Mouse (Mus musculus): ENCODE data around the gene Dip2a. TPM values are rescaled to one million over a fixed set of nuclear protein-coding genes. Genes with fewer than 3 reads are reported as not detected.

Gene Dip2a
- total RNA-seq, 1 experiment, result 9.0 TPM

GRCm38 (mm10) chr10:76346043-76346491 lies 976 bp upstream of the Dip2a start:
- no peak overlapping the region for H3K9ac ChIP-seq (ENCODE audit: insufficient read depth, low read depth, low read length, poor library complexity, severe bottlenecking)
- DNase-seq (ENCODE audit: low read depth, low spot score), result no peak
- H3K4me3 ChIP-seq (ENCODE audit: insufficient read depth in 1 of 2, low read depth in 1 of 2, low read length in 2 of 2, poor library complexity in 1 of 2, severe bottlenecking in 1 of 2), result peak overlapping the region in 1 of 2 experiments; percentile 96; a peak in 2 of 4 replicates
- TF ChIP-seq CHD2 (IDR thresholded peaks at IDR 0.05; ENCODE audit: low read depth, low read length), result no peak
- TF ChIP-seq ZC3H11A (IDR thresholded peaks at IDR 0.05; ENCODE audit: borderline replicate concordance, low read depth, low read length), result no peak
- TF ChIP-seq MAFK (IDR thresholded peaks at IDR 0.05; ENCODE audit: insufficient read depth, low read depth, low read length), result no peak
- no peak for TF ChIP-seq HCFC1 (IDR thresholded peaks at IDR 0.05; ENCODE audit: borderline replicate concordance, insufficient read depth, low read length)
- TF ChIP-seq ZNF384 (IDR thresholded peaks at IDR 0.05; ENCODE audit: low read depth, low read length), result no peak
- in situ Hi-C loops (cut with MboI; ENCODE audit: low sequenced_read_pairs in 2 of 2, unreplicated experiment in 2 of 2), result no loop called here
- H3K36me3 ChIP-seq (ENCODE audit: control insufficient read depth, insufficient read depth, low read length, poor library complexity, severe bottlenecking), result peaks cover 10% of the 10 kb centered on the region
- peaks cover 0 to 7% of the 10 kb centered on the region in 2 experiments; a peak in 2 of 4 replicates for H3K4me1 ChIP-seq (ENCODE audit: control insufficient read depth in 2 of 2, insufficient read depth in 2 of 2, low read length in 2 of 2, poor library complexity in 1 of 2)
- no peak overlapping the region for H3K27ac ChIP-seq (ENCODE audit: insufficient read depth, low read depth, low read length, poor library complexity, severe bottlenecking)
- H3K9me3 ChIP-seq (ENCODE audit: control insufficient read depth, insufficient read depth, low read depth, low read length), result no peaks in the 10 kb centered on the region

- in situ Hi-C loops (cut with MboI; ENCODE audit: low sequenced_read_pairs in 2 of 2, unreplicated experiment in 2 of 2), result no loop called here
- H3K9ac ChIP-seq (ENCODE audit: insufficient read depth, low read depth, low read length, poor library complexity, severe bottlenecking), result peak overlapping the region; percentile 72
- peaks cover 0 to 7% of the 10 kb centered on the region in 2 experiments; a peak in 2 of 4 replicates for H3K4me1 ChIP-seq (ENCODE audit: control insufficient read depth in 2 of 2, insufficient read depth in 2 of 2, low read length in 2 of 2, poor library complexity in 1 of 2)
- no peaks in the 10 kb centered on the region for H3K9me3 ChIP-seq (ENCODE audit: control insufficient read depth, insufficient read depth, low read depth, low read length)
- DNase-seq (ENCODE audit: low read depth, low spot score), result no peak
- H3K4me3 ChIP-seq (ENCODE audit: insufficient read depth in 1 of 2, low read depth in 1 of 2, low read length in 2 of 2, poor library complexity in 1 of 2, severe bottlenecking in 1 of 2), result peak overlapping the region; percentile 88 to 96
- TF ChIP-seq ZNF384 (IDR thresholded peaks at IDR 0.05; ENCODE audit: low read depth, low read length) (no peak), ZC3H11A (IDR thresholded peaks at IDR 0.05; ENCODE audit: borderline replicate concordance, low read depth, low read length) (no peak), CHD2 (IDR thresholded peaks at IDR 0.05; ENCODE audit: low read depth, low read length) (no peak), MAFK (IDR thresholded peaks at IDR 0.05; ENCODE audit: insufficient read depth, low read depth, low read length) (no peak), HCFC1 (IDR thresholded peaks at IDR 0.05; ENCODE audit: borderline replicate concordance, insufficient read depth, low read length) (no peak)
- peaks cover 10% of the 10 kb centered on the region; the same call in 1 of the 2 replicates for H3K36me3 ChIP-seq (ENCODE audit: control insufficient read depth, insufficient read depth, low read length, poor library complexity, severe bottlenecking)
- no peak overlapping the region for H3K27ac ChIP-seq (ENCODE audit: insufficient read depth, low read depth, low read length, poor library complexity, severe bottlenecking)
Observed at GRCm38 (mm10) chr10:76345540-76345902, 430 bp upstream of the Dip2a start.

GRCm38 (mm10) chr10:76334350-76334749 lies 10.7 kb downstream of the Dip2a start:
- Histone ChIP-seq H3K4me3 (ENCODE audit: insufficient read depth in 1 of 2, low read depth in 1 of 2, low read length in 2 of 2, poor library complexity in 1 of 2, severe bottlenecking in 1 of 2) (no peak overlapping the region), H3K36me3 (ENCODE audit: control insufficient read depth, insufficient read depth, low read length, poor library complexity, severe bottlenecking) (no peaks in the 10 kb centered on the region), H3K4me1 (ENCODE audit: control insufficient read depth in 2 of 2, insufficient read depth in 2 of 2, low read length in 2 of 2, poor library complexity in 1 of 2) (no peaks in the 10 kb centered on the region), H3K27ac (ENCODE audit: insufficient read depth, low read depth, low read length, poor library complexity, severe bottlenecking) (no peak overlapping the region), H3K9me3 (ENCODE audit: control insufficient read depth, insufficient read depth, low read depth, low read length) (no peaks in the 10 kb centered on the region), H3K9ac (ENCODE audit: insufficient read depth, low read depth, low read length, poor library complexity, severe bottlenecking) (no peak overlapping the region)
- DNase-seq (ENCODE audit: low read depth, low spot score), result no peak
- no peak for TF ChIP-seq HCFC1 (IDR thresholded peaks at IDR 0.05; ENCODE audit: borderline replicate concordance, insufficient read depth, low read length)
- no peak for TF ChIP-seq ZC3H11A (IDR thresholded peaks at IDR 0.05; ENCODE audit: borderline replicate concordance, low read depth, low read length)
- no peak for TF ChIP-seq MAFK (IDR thresholded peaks at IDR 0.05; ENCODE audit: insufficient read depth, low read depth, low read length)
- in situ Hi-C loops (cut with MboI; ENCODE audit: low sequenced_read_pairs in 2 of 2, unreplicated experiment in 2 of 2), result no loop called here

- TF ChIP-seq MAFK (IDR thresholded peaks at IDR 0.05; ENCODE audit: insufficient read depth, low read depth, low read length) (no peak), ZNF384 (IDR thresholded peaks at IDR 0.05; ENCODE audit: low read depth, low read length) (no peak), HCFC1 (IDR thresholded peaks at IDR 0.05; ENCODE audit: borderline replicate concordance, insufficient read depth, low read length) (no peak), CHD2 (IDR thresholded peaks at IDR 0.05; ENCODE audit: low read depth, low read length) (no peak), ZC3H11A (IDR thresholded peaks at IDR 0.05; ENCODE audit: borderline replicate concordance, low read depth, low read length) (no peak)
- Histone ChIP-seq H3K4me1 (ENCODE audit: control insufficient read depth in 2 of 2, insufficient read depth in 2 of 2, low read length in 2 of 2, poor library complexity in 1 of 2) (no peaks in the 10 kb centered on the region), H3K36me3 (ENCODE audit: control insufficient read depth, insufficient read depth, low read length, poor library complexity, severe bottlenecking) (no peaks in the 10 kb centered on the region), H3K27ac (ENCODE audit: insufficient read depth, low read depth, low read length, poor library complexity, severe bottlenecking) (no peak overlapping the region), H3K9ac (ENCODE audit: insufficient read depth, low read depth, low read length, poor library complexity, severe bottlenecking) (no peak overlapping the region), H3K9me3 (ENCODE audit: control insufficient read depth, insufficient read depth, low read depth, low read length) (no peaks in the 10 kb centered on the region), H3K4me3 (ENCODE audit: insufficient read depth in 1 of 2, low read depth in 1 of 2, low read length in 2 of 2, poor library complexity in 1 of 2, severe bottlenecking in 1 of 2) (no peak overlapping the region)
- in situ Hi-C loops (cut with MboI; ENCODE audit: low sequenced_read_pairs in 2 of 2, unreplicated experiment in 2 of 2), result no loop called here
- DNase-seq (ENCODE audit: low read depth, low spot score), result no peak
Observed at GRCm38 (mm10) chr10:76332040-76332439, 13.1 kb downstream of the Dip2a start.

- in situ Hi-C loops (cut with MboI; ENCODE audit: low sequenced_read_pairs in 2 of 2, unreplicated experiment in 2 of 2), result no loop called here
- TF ChIP-seq HCFC1 (IDR thresholded peaks at IDR 0.05; ENCODE audit: borderline replicate concordance, insufficient read depth, low read length), result no peak
- no peak for TF ChIP-seq ZC3H11A (IDR thresholded peaks at IDR 0.05; ENCODE audit: borderline replicate concordance, low read depth, low read length)
- no peak for TF ChIP-seq CHD2 (IDR thresholded peaks at IDR 0.05; ENCODE audit: low read depth, low read length)
- no peak for TF ChIP-seq MAFK (IDR thresholded peaks at IDR 0.05; ENCODE audit: insufficient read depth, low read depth, low read length)
- Histone ChIP-seq H3K36me3 (ENCODE audit: control insufficient read depth, insufficient read depth, low read length, poor library complexity, severe bottlenecking) (no peaks in the 10 kb centered on the region), H3K9me3 (ENCODE audit: control insufficient read depth, insufficient read depth, low read depth, low read length) (no peaks in the 10 kb centered on the region), H3K9ac (ENCODE audit: insufficient read depth, low read depth, low read length, poor library complexity, severe bottlenecking) (no peak overlapping the region), H3K4me1 (ENCODE audit: control insufficient read depth in 2 of 2, insufficient read depth in 2 of 2, low read length in 2 of 2, poor library complexity in 1 of 2) (no peaks in the 10 kb centered on the region), H3K4me3 (ENCODE audit: insufficient read depth in 1 of 2, low read depth in 1 of 2, low read length in 2 of 2, poor library complexity in 1 of 2, severe bottlenecking in 1 of 2) (no peak overlapping the region), H3K27ac (ENCODE audit: insufficient read depth, low read depth, low read length, poor library complexity, severe bottlenecking) (no peak overlapping the region)
- DNase-seq (ENCODE audit: low read depth, low spot score), result no peak
Observed at GRCm38 (mm10) chr10:76329093-76329492, 16.0 kb downstream of the Dip2a start.

All from ES-E14 (cell line).